Mouse (Mus musculus) liver, postnatal 0 days (tissue): ENCODE data around the gene Hoxc11. TPM values are rescaled to one million over a fixed set of nuclear protein-coding genes. Genes with fewer than 3 reads are reported as not detected.

ENCODE experiments used
- ATAC-seq: fragments of 200-750 bp; cut with Nextera tagmentation; 2 replicates; pipeline ENCODE4 v1.8.0; 2017; ENCODE audit warnings: mild to moderate bottlenecking, moderate library complexity
- DNase-seq: peaks from one replicate; pipeline ENCODE4 v3.0.0-alpha.2; 2016
- H3K27ac ChIP-seq: fragments of 300-500 bp; sonication (generic); 2 replicates; pipeline ENCODE4 v1.5.1; 2014; ENCODE audit warnings: antibody characterized with exemption, moderate library complexity, mild to moderate bottlenecking, low read depth
- H3K27me3 ChIP-seq: fragments of 300-500 bp; sonication (generic); 2 replicates; pipeline ENCODE4 v1.6.1; 2014; ENCODE audit warnings: low read length, control low read depth, mixed read lengths; ENCODE audit not compliant: insufficient read depth
- H3K36me3 ChIP-seq: fragments of 300-500 bp; sonication (generic); replicated peaks from 2 replicates; pipeline ENCODE4 v1.6.1; 2014; ENCODE audit warnings: mild to moderate bottlenecking, control low read depth, low read length, moderate library complexity, mixed read lengths; ENCODE audit not compliant: insufficient read depth
- H3K4me1 ChIP-seq: fragments of 300-500 bp; sonication (generic); 2 replicates; pipeline ENCODE4 v1.6.1; 2014; ENCODE audit warnings: antibody characterized with exemption, mild to moderate bottlenecking, control low read depth; ENCODE audit not compliant: insufficient read depth
- H3K4me2 ChIP-seq: fragments of 300-500 bp; sonication (generic); 2 replicates; pipeline ENCODE4 v1.6.1; 2014; ENCODE audit warnings: low read depth, mild to moderate bottlenecking, low read length, moderate library complexity, mixed read lengths
- H3K4me3 ChIP-seq: fragments of 300-500 bp; sonication (generic); 2 replicates; pipeline ENCODE4 v1.5.1; 2014; ENCODE audit warnings: low read depth, low read length
- H3K9ac ChIP-seq: fragments of 300-500 bp; sonication (generic); replicated peaks from 2 replicates; pipeline ENCODE4 v1.6.1; 2014; ENCODE audit warnings: mild to moderate bottlenecking, moderate library complexity
- H3K9me3 ChIP-seq: fragments of 300-500 bp; sonication (generic); 2 replicates; pipeline ENCODE4 v1.6.1; 2016; ENCODE audit warnings: mild to moderate bottlenecking, control low read depth, low read length, mixed read lengths
- CTCF ChIP-seq: sonication (generic); IDR thresholded peaks from 2 replicates; pipeline ENCODE4 v1.5.1; 2016; ENCODE audit warnings: antibody characterized with exemption, low read depth
- EP300 ChIP-seq: IDR thresholded peaks from 2 replicates; pipeline ENCODE4 v1.6.1; 2016; ENCODE audit warnings: antibody characterized with exemption, low read depth, mild to moderate bottlenecking
- WGBS: fragments of 180-500 bp; shearing (Covaris S2); extraction: QIAGEN DNeasy Blood & Tissue Kit; methylation state at CpG from one replicate; pipeline ENCODE4 v1.1.7; 2014; ENCODE audit not compliant: insufficient replicate concordance; 5-methylcytosine and 5-hydroxymethylcytosine counted together
- polyA plus RNA-seq: library from polyadenylated mRNA; unstranded; fragments of >200 nt; fragmentation: Nextera tagmentation; extraction: Ambion mirVana; gene quantifications from 2 replicates; pipeline ENCODE4 v1.2.1, GENCODE M21; 2015

The Hoxc11 gene
- polyA plus RNA-seq, 1 experiment from 2014 or later, result not detected

GRCm38 (mm10) chr15:102955007-102955382, 768 bp downstream of the Hoxc11 start:
- TF ChIP-seq CTCF (no peak), EP300 (no peak)
- ATAC-seq, result no peak
- Histone ChIP-seq H3K4me3 (no peak overlapping the region), H3K9me3 (no peaks in the 10 kb centered on the region), H3K4me2 (no peak overlapping the region), H3K27me3 (peaks cover 94% of the 10 kb centered on the region), H3K9ac (no peak overlapping the region), H3K27ac (no peak overlapping the region), H3K4me1 (no peaks in the 10 kb centered on the region), H3K36me3 (no peaks in the 10 kb centered on the region)
- under 1% methylated on average over 28 of the region's 28 CpGs for WGBS
- DNase-seq, result no peak

- no peak overlapping the region for H3K9ac ChIP-seq
- TF ChIP-seq EP300 (no peak), CTCF (no peak)
- H3K4me3 ChIP-seq, result no peak overlapping the region
- no peaks in the 10 kb centered on the region for H3K36me3 ChIP-seq
- DNase-seq (no peak), ATAC-seq (no peak)
- 2% methylated on average over 39 of the region's 40 CpGs for WGBS
- no peak overlapping the region for H3K27ac ChIP-seq
- H3K27me3 ChIP-seq, result peaks cover 96% of the 10 kb centered on the region
- H3K9me3 ChIP-seq, result no peaks in the 10 kb centered on the region
- no peaks in the 10 kb centered on the region for H3K4me1 ChIP-seq
- no peak overlapping the region for H3K4me2 ChIP-seq
These were observed 1.8 kb downstream of the Hoxc11 start for GRCm38 (mm10) chr15:102955833-102956640.

GRCm38 (mm10) chr15:102956906-102957305, 2.7 kb downstream of the Hoxc11 start:
- Histone ChIP-seq H3K27me3 (peaks cover 94% of the 10 kb centered on the region), H3K4me3 (no peak overlapping the region), H3K36me3 (no peaks in the 10 kb centered on the region), H3K9ac (no peak overlapping the region), H3K27ac (no peak overlapping the region), H3K4me2 (no peak overlapping the region), H3K9me3 (no peaks in the 10 kb centered on the region), H3K4me1 (no peaks in the 10 kb centered on the region)
- TF ChIP-seq EP300 (no peak), CTCF (no peak)
- no peak for ATAC-seq
- WGBS, result 2% methylated on average over 12 of the region's 12 CpGs
- DNase-seq, result no peak

GRCm38 (mm10) chr15:102959663-102960191, 5.5 kb downstream of the Hoxc11 start:
- Histone ChIP-seq H3K9ac (no peak overlapping the region), H3K36me3 (no peaks in the 10 kb centered on the region), H3K4me2 (no peak overlapping the region), H3K4me1 (no peaks in the 10 kb centered on the region), H3K27me3 (peaks cover 92% of the 10 kb centered on the region), H3K27ac (no peak overlapping the region), H3K9me3 (no peaks in the 10 kb centered on the region), H3K4me3 (no peak overlapping the region)
- TF ChIP-seq CTCF (no peak), EP300 (no peak)
- no peak for DNase-seq
- ATAC-seq, result no peak
- WGBS, result 3% methylated on average over 13 of the region's 13 CpGs

GRCm38 (mm10) chr15:102961728-102962127, 7.5 kb downstream of the Hoxc11 start:
- ATAC-seq (no peak), DNase-seq (no peak)
- TF ChIP-seq EP300 (no peak), CTCF (no peak)
- 11% methylated on average over 6 of the region's 6 CpGs for WGBS
- Histone ChIP-seq H3K4me2 (no peak overlapping the region), H3K9me3 (no peaks in the 10 kb centered on the region), H3K27ac (no peak overlapping the region), H3K27me3 (peaks cover 92% of the 10 kb centered on the region), H3K9ac (no peak overlapping the region), H3K4me1 (no peaks in the 10 kb centered on the region), H3K36me3 (no peaks in the 10 kb centered on the region), H3K4me3 (no peak overlapping the region)

GRCm38 (mm10) chr15:102962492-102962891, 8.3 kb downstream of the Hoxc11 start:
- Histone ChIP-seq H3K27ac (no peak overlapping the region), H3K4me3 (no peak overlapping the region), H3K9ac (no peak overlapping the region), H3K36me3 (no peaks in the 10 kb centered on the region), H3K4me2 (no peak overlapping the region), H3K9me3 (no peaks in the 10 kb centered on the region), H3K4me1 (no peaks in the 10 kb centered on the region), H3K27me3 (peaks cover 92% of the 10 kb centered on the region)
- DNase-seq (no peak), ATAC-seq (no peak)
- 6% methylated on average over 13 of the region's 13 CpGs for WGBS
- TF ChIP-seq EP300 (no peak), CTCF (no peak)
